Mouse (Mus musculus) kidney, adult 2 months (tissue): ENCODE results near the gene RPS10-NUDT3.

Experiments
- CTCF ChIP-seq: fragments of 200-500 bp; conservative IDR thresholded peaks from 2 replicates; pipeline ENCODE4 v1.5.1; 2011; ENCODE audit warnings: low read depth, mild to moderate bottlenecking, control low read depth, low read length, moderate library complexity, mixed read lengths; ENCODE audit not compliant: insufficient read depth, insufficient read length
- POLR2A ChIP-seq: fragments of 200-500 bp; IDR thresholded peaks from one replicate; pipeline ENCODE4 v1.6.1; 2011; ENCODE audit warnings: low read depth, low read length, control low read depth

DNA sequence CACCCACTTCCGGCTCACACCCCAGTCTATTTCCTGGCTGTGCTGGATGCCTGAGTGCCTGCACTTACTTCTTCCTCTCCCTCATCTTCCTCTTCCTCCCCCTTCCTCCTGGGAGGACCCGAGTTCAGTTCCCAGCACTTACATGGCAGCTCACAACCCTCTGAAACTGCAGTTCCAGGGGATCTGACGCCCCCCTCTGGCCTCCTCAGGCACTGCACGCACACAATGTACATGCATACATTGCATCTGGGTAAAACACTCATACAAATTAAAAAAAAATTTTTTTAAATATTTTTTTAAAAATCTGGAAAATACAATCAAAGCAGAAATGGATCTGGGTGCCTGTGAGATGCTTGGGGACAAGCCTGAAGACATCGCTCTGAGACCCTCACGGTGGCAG, 36.7 kb upstream of the RPS10-NUDT3 start:
- TF ChIP-seq CTCF = no peak
- TF ChIP-seq POLR2A = no peak
